Mouse (Mus musculus): ENCODE results near the gene Mettl25. TPM values are rescaled to one million over a fixed set of nuclear protein-coding genes. Genes with fewer than 3 reads are reported as not detected.

Gene Mettl25
- polyA plus RNA-seq, 1 experiment from 2014 or later = 15.8 TPM

DNA sequence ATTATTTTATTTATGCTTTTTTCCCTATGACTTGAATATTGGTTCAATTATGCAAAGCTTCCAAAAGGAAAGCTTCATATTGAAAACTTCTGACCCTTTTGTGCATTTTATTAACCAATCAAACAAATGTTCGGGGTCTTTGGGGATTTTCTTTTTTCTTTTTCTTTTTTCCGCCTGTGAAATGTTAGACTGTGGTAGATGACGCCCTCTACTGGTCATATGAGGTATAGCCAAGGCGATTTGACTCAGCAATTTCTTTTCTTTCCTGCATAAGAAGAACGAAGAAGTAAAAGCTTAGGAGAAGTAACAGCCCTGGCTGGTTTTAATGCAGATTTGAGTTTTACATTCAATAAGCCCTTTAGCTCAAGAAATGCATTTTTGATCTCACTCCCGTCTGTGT is 126.3 kb downstream of the Mettl25 start:
- no peak overlapping the region for H3K27ac ChIP-seq
- no peaks in the 10 kb centered on the region for H3K27me3 ChIP-seq (ENCODE audit: poor library complexity, severe bottlenecking)
- 17% methylated on average over 6 of the region's 6 CpGs for WGBS
- peaks cover 5% of the 10 kb centered on the region; the same call in 1 of the 2 replicates for H3K4me1 ChIP-seq
- H3K4me3 ChIP-seq = no peak overlapping the region
- H3K36me3 ChIP-seq (replicated peaks) = no peaks in the 10 kb centered on the region
- DNase-seq (ENCODE audit: extremely low spot score, low spot score) = peak; percentile 21
- no peaks in the 10 kb centered on the region for H3K9me3 ChIP-seq

DNA sequence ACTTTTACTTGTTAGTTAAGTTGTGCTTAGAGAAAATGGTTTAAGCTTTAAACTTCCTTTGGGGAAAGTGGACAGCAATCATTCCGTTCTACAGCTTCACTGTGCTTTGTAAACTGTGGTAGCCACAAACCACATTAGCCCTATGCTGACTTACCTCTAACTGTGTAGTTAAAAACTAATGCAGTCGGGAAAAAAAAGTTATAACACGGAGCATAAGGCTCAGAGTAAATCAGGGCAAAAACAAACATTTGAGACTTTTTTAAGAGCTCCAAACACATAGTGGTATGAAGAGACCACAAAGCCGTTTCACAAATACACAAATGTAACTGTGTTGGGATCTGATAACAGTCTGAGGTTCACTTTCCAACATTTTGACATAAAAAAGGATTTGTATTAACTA is 126.8 kb downstream of the Mettl25 start:
- Histone ChIP-seq H3K36me3 (replicated peaks) (no peaks in the 10 kb centered on the region), H3K4me3 (no peak overlapping the region), H3K27me3 (ENCODE audit: poor library complexity, severe bottlenecking) (no peaks in the 10 kb centered on the region), H3K9me3 (no peaks in the 10 kb centered on the region), H3K27ac (no peak overlapping the region), H3K4me1 (peaks cover 5% of the 10 kb centered on the region; the same call in 1 of the 2 replicates)
- 78% methylated on average over 4 of the region's 4 CpGs for WGBS
- DNase-seq (ENCODE audit: extremely low spot score, low spot score) = no peak

DNA sequence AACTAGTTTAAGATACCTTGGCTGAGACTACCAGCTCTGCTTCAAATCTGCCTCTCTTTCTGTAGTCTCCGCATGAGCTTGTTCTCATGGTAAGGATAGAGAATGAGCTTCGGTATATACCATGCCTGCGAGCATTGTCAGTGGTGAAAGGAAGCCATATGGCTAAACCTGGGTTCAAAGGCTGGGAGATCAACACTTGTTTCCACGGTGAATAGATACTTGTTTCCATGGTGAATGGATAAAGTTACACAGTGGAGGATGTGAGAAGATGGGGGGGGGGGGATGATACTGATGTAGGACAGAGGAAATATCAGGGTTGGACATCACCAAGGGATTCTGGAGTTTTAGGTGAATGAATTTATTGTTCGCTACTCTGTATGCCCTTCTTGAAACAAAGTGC is 128.0 kb downstream of the Mettl25 start:
- Histone ChIP-seq H3K4me1 (peaks cover 5% of the 10 kb centered on the region; the same call in 1 of the 2 replicates), H3K9me3 (no peaks in the 10 kb centered on the region), H3K4me3 (no peak overlapping the region), H3K36me3 (replicated peaks) (no peaks in the 10 kb centered on the region), H3K27me3 (ENCODE audit: poor library complexity, severe bottlenecking) (no peaks in the 10 kb centered on the region), H3K27ac (no peak overlapping the region)
- DNase-seq (ENCODE audit: extremely low spot score, low spot score) = no peak
- WGBS = 80% methylated on average over 5 of the region's 5 CpGs

Other genes with a start within 250 kb of the Mettl25 start
- gene Ccdc59, start 313 bp downstream of the Mettl25 start, polyA plus RNA-seq (2016; fragmentation: Nextera tagmentation; extraction: Ambion mirVana) = 52.5 and 56.3 TPM in 2 replicates